Mouse (Mus musculus) left cerebral cortex, postnatal 36 days (tissue): ENCODE data around the gene Moxd2. TPM values are rescaled to one million over a fixed set of nuclear protein-coding genes. Genes with fewer than 3 reads are reported as not detected.

Experiments used
- DNase-seq, 2 experiments: peaks; one replicate each; pipeline ENCODE4 v3.0.0; 2021 to 2022; ENCODE audit warnings: low spot score in 2 of 2, mixed read lengths in 1 of 2
- intact Hi-C: fragments of 180-260 bp; cut with DNase I; formaldehyde crosslinking; loops from one replicate; pipeline ENCODE4 v1.15.1; 2025
- total RNA-seq, 2 experiments: library from RNA; stranded (reverse); gene quantifications; 2 replicates each; pipeline ENCODE4 v1.2.3; 2021

Gene Moxd2
- not detected for total RNA-seq

DNA sequence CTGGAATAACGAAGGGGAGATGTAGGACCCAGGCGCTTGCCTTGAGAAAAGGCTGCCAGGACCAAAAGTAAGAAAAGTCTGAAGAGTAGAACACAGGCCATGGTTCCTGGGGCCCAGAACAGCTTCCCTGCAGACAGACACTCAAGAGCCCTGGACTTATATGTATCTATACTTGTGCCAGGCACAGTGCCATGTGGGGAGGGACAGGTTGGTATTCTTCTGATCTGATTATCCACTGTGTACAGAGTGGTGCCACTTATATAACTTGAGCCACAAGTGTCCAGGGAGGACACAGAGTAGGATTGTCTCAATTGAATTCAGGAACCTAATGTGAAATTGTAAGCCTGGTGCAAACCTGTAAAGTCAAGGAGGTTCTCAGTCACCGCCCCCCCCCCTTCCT is at the start of gene Moxd2:
TSS of gene Moxd2 (minus strand) at position 101 of the 400 bp plus-strand sequence.
- DNase-seq = no peak
- intact Hi-C loops = no loop called here

DNA sequence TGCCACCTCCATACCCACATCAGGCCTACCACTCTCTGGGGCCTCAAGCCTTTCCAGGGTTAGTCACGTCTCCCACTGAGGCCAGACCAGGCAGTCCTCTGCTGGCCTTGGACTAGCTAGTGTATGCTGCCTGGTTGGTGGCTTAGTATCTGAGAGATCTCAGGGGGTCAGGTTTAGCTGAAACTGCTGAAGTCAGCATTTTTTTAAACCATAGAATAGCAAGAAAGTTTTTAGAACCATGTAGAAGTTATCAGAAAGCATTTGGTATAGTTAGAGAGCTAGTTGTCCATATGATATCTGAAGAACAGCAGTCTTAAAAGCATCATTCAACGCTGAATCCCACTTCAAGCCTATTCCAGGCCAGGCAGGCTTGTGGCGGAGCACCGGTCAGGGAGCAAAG is 32.7 kb upstream of the Moxd2 start:
- no peak for DNase-seq
- intact Hi-C loops = no loop called here

DNA sequence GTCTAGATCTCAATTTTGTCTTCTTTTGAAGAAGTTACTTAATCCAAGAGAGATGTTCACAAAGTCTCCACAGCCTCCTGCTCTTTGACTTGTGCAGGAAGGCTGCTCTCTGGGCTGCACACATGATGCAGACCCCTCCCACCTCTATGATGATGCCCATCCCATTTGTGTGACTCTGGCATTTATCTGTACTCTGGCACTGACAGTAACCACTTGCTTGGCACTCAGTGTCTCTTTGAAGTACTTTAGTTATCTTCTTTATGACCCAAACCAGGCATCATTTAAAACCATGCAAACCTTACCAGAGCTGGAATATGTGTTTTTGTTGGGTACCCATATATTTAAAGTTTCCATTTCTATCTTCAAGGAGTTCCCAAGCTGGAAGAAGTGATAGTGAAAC is 13.0 kb upstream of the Moxd2 start, which contains the start of gene Prss58:
TSS of gene Prss58 (minus strand) at position 101 of the 400 bp plus-strand sequence.
- DNase-seq = no peak
- intact Hi-C loops = no loop called here

DNA sequence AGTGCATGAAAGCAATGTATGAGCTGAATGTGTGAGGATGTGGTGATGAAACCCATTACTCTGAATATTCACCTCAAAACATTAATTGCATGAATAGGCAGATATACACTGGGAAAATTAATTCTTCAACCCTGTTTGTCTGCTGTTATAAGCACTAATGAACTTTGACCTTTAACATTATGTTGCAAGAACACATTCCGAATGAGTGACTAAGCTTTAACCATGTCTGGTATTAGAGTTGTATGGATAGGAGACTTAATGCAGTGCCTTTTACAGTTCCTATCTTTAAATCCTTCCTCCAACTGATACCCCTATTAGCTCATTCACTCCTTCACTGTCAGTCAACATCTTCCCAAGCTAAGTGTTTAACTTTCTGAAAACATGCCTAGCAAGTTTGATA is 7.4 kb upstream of the Moxd2 start:
- intact Hi-C loops = no loop called here
- DNase-seq = no peak

DNA sequence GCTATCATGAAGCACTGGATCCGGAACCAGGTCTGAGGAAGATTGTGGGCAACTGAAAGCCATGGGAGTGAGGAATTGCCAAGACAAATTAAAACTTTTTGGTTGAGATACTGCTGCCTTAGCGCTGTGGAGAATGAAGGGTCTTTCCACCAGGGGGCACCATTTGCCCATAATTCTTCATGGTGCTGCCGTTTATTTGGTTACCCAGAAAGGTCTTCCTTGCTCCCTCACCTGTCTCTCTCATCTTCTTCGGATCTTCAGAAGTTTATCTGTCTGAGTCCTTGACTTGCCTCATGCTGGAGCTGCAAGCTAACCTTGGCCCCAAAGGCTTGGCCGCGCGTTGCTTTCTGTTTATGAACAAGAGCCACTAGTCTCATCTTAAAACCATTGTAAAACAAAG is 6.3 kb upstream of the Moxd2 start:
- intact Hi-C loops = no loop called here
- peak; percentile 19 to 24 for DNase-seq

DNA sequence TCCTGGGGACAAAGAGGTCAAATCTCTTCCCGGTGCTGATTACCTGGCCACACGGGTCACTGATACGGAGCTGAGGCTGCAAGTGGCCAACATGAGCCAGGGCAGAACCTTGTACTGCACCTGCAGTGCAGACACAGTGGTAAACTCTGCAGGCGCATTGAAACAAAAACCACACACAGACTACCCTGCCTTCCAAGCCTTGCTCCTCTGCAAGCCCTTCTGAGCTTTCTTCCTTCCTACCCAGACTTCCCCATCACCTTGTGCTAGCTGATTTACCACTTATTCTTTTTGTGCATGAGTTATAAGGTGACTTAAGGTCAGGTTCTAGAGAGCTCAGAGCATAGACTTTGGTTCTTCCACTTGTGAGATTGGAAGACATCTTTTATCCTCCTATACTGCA is 4.5 kb upstream of the Moxd2 start:
- intact Hi-C loops = no loop called here
- no peak for DNase-seq

DNA sequence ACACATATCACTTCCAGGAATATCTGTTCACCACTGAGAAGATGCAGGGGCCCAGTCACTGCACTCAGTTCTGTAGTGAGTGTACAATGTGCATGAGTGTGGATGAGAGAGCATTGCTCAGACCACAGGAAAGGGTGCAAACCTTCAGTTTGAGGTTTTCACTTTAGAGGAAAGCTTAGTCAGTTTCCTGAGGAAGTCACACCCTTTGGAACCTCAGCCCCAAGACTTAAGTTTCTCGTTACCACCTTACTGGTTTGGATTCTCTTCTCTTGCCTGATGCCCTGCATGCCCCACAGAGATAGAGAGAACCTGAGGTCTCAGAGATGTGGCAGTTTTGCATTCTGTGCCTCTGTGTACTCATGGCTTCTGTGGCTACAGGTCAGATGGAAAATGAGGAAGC is 3.7 kb upstream of the Moxd2 start:
- intact Hi-C loops = no loop called here
- no peak for DNase-seq

DNA sequence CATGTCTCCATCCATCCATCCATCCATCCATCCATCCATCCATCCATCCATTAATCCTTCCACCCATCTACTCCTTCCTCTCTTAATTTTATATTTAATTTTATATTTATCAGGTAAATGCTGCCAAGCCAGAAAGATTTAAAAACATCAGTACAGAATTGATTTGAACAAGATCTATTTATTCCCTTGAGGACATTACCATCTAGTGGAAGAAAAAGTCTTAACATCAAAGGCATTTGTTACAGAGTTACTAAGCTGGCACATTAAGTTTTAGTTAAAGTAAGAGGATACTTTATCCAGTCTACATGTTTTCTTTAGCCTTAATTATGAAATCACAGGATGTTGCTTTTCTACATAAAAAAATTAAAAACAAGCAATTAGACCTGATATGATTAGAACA is 42.0 kb downstream of the Moxd2 start:
- intact Hi-C loops = no loop called here
- no peak for DNase-seq

Other genes with a start within 250 kb of the Moxd2 start
- gene Prss58, start 12.9 kb upstream of the Moxd2 start, total RNA-seq = not detected
- gene 1700074P13Rik, start 53.1 kb upstream of the Moxd2 start, total RNA-seq = not detected
- gene Gm4744, start 64.4 kb upstream of the Moxd2 start, total RNA-seq = not detected
- gene 1810009J06Rik, start 77.3 kb upstream of the Moxd2 start, total RNA-seq = not detected
- gene Gm2663, start 112.0 kb upstream of the Moxd2 start, total RNA-seq = not detected
- gene 2210010C04Rik, start 148.0 kb upstream of the Moxd2 start, total RNA-seq = not detected